Mouse (Mus musculus) gastrocnemius, postnatal 4 days (tissue): ENCODE results near the gene Osgep. TPM values are rescaled to one million over a fixed set of nuclear protein-coding genes. Genes with fewer than 3 reads are reported as not detected.
A peak's percentile ranks its signal among the peaks of the same experiment; 100 is the strongest.
"Not testable (repeated sequence)": the region's sequence is repeated elsewhere in the genome, so short reads cannot be mapped to it uniquely, and the experiment has no call there.

ENCODE experiments used
- DNase-seq, 2 experiments: peaks; one replicate each; pipeline ENCODE4 v3.0.0; 2021 to 2022; ENCODE audit warnings: low spot score in 2 of 2, mixed read lengths in 2 of 2
- long read RNA-seq, 2 experiments: library from polyadenylated mRNA; stranded (forward); transcript quantifications; one replicate each; pipeline ENCODE4 v2.0.0; 2021
- total RNA-seq, 2 experiments: library from RNA; stranded (reverse); gene quantifications; 2 replicates each; pipeline ENCODE4 v1.2.3; 2021

The Osgep gene
- total RNA-seq, result 10 to 100 TPM; 48.6 to 52.2 TPM
- long read RNA-seq, experiment 1, transcript Osgep-202 (11 exons, 3,388 nt), result major isoform, 64 of 80 reads
- long read RNA-seq, experiment 1, partial matches to known transcripts, result 5 of 80 reads
- long read RNA-seq, experiment 1, other reads (novel, unspliced or antisense), result 9 of 80 reads
- long read RNA-seq, experiment 2, transcript Osgep-202 (11 exons, 3,388 nt), result major isoform, 67 of 83 reads
- long read RNA-seq, experiment 2, partial matches to known transcripts, result 5 of 83 reads
- long read RNA-seq, experiment 2, other reads (novel, unspliced or antisense), result 9 of 83 reads

DNA sequence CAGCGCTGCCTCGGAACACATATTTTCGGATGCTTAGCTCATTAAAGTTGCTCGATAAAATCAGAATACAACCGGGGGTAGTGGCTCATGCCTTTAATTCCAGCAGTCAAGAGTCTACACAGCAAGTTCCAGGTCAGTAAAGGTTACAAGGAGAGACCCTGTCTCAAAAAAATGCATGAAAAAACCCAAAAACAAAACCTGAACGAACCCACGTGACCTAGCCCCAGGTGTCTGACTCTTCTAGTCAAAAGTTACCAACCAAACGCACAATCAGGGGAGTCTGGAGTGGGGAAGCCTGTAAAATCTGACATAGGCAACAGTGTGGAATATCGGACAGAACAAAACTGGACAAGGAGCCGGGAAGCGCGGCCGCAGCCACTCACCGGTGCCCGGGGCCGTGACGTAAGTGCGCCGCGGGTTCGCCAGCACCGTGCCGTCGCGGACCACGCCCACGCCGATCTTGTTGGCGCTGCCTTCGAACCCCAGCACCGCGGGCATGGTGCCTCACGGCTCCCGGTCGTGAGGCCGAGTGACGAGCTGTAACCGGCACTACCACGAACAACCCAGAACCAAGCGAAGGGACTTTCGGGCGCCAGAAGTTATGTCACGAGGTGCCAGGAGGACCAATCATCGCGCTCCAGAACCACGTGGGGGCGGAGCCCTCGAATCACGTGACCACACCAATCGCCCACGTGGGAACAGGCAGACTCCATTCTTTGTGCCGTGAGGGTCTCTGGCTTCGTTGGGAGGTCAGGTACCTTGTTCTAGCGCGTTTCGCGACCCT, at the start of gene Osgep, which contains the start of gene Apex1:
TSS of gene Osgep (minus strand) at position 613 of the 784 bp plus-strand sequence.
TSS of gene Apex1 (plus strand) at position 688 of the 784 bp plus-strand sequence.
- DNase-seq, result peak; percentile 91 to 96

DNA sequence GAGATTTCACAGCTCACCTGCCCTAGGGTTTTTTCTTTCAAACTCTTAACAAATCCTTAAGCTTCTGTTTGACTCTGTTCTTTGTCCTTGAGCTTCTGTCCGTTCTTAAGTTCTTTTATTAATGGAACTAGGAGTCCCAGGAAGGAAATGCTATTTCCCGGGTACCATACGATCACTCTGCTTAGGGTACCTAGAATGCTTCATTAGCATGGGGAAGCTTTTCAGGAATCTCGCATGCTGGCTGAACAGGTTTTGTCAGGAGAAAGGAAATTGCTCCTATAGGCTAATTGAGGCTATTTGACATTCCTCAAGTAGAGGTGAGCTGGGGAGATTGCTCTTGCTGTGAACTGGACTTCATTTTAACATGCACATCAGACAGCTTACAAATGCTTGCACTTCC, 49.0 kb upstream of the Osgep start:
- no peak for DNase-seq

DNA sequence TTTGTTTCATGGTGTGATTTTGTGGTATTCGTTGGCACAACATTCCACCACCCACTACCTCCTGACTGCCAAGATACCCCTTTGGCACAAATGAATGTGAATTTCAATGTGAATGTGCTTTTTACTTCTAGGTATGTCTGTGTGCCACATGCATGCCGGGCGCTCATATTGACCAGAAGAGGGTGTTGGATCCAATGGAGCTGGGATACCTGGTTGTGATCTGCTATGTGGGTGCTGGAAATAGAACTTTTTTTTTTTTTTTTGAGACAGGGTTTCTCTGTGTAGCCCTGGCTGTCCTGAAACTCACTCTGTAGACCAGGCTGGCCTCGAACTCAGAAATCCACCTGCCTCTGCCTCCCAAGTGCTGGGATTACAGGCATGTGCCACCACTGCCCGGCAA, 48.4 kb upstream of the Osgep start:
- DNase-seq, result not testable (repeated sequence)

DNA sequence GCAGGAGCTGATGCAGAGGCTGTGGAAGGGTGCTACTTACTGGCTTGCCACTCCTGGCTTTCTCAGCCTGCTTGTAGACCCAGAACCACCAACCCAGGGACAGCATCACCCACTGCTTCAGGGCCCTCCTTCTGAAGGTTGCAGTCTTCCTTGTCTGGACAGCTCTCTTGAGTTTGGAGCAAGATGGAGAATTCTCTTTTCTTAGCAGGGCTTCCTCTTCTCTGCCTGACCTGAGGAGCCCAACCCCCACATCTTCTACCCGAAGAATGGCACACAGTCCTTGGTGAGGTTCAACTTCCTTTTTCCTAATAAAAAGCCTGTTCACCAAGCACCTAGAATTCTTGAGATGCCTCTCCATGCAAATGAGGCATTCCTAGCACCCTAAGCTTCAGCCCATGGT, 46.1 kb upstream of the Osgep start:
- DNase-seq, result no peak

DNA sequence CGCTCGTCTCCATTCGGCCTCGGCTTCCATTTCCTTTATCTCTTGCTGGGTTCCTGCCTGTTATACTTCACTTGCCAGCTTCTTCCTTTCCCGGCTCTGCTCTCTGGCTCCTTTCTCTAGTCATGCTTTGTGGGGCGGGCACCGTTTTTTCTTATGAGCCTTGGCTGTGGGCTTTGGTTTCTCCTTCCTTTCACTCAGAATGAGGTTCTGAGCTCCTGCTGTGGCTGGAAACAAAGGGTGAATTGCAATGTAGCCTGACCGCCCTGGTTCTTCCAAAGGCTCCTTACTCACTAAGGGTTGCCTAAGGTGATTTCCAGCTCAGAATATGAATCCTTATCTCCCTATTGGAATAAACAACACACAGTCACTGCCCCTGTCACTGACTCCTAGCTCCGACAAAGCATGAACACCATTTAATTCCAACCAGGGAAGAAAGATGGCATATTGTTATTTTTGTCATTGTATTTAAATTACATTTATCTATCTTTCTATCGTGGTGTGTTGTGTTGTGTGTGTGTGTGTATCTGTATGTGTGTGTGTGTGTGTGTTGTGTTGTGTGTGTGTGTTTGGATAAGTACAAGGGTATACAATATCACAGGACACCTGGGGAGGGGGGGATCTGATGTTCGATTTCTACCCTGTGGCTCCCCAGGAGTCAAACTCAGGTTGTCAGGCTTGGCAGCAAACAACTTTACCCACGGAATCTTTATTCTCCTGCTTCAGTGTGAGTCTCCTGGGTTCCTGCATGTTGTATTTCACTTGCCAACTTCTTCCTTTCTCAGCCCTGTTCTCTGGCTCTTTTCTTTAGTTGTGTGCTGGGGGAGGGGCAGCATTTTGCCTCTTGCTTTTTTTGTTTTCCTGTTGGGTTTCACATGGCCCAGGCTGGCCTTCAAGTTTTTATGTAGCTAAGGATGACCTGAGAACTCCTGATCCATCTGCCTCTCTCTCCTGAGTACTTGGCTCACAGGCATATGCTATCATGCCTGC, 45.2 kb upstream of the Osgep start:
- no peak for DNase-seq

DNA sequence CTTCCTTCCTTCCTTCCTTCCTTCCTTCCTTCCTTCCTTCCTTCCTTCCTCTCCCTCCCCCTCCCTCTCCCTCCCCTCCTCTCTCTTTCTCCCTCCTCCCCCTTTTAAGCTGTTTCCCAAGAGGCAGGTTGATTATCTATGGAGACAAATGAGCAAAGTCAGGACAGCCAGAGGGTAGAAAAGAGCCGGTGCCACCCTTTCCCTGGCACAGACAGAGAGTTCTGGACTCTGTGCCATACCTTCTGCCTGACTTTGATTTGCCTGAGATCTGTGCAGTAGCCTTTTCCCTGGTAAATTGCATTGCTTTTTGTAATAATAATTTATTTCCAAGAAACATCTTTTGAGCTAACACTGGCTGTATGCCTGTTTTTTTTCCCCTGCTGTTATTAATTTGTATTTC, 44.3 kb upstream of the Osgep start:
- DNase-seq, result no peak

DNA sequence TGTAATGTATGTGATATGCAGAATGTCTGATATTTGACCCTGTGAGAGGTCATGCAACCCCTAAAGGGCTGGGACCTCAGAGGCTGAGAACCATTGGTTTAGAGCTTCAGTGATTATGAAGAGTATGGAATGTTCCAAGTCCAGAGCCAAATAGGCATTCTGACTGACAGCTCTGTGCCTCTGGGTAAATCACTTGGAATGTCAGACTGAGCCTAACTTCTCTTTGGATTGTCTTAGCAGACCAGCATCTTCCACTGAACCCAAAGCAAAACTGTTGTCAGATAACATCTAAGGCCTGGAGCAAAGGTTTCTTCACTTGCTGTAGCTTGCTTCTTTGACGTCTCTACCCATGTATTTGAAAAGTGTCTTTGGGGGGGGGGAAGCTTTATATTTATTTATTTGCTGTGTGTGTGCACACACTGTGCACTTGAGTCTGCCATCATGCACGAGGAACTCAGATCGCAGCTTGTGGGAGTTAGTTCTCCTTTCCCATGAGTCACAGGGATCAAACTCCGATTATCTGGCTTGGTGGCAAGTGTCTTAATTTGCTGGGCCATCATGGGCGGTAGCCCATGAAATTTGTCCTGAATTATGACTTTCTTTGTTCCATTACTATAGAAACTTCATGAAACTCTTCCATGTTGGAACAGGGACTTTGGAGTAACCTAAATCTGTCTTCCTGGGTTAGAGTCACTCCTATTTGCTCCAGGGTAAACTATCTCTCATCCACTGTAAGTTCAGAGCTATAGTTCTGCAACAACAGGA, 43.7 kb upstream of the Osgep start:
- no peak for DNase-seq

DNA sequence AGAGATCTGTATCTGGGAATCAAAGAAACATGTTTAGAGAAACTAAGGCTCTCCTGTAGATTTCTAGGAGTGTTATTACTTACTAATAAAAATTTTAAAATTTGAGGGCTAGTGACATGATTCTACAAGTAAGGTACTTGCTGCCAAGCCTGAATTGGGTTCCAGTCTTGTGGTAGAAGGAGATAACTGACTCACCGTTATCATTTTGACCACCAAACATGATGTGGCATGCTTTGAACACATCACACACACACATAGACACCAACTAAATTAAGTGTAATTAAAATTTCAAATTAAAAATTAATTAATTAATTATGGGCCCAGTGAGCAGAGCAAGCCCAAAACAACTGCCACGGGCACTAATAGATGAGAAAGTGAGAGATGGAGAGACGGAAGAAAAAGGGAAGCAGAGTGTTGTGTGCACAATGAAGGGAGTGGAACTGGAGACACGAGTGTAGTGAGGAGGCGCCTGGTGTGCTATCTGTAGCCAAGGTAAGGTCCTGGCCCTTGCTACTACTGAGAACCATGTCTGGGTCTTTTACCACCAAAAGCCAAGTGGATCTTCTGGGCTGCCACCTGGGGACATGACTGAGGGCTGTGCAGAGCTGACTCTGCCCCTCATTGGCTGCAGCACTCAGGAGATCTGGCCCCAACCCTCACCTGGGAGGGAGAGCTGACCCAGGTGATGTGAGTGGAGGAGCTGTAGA, 33.7 kb upstream of the Osgep start:
- DNase-seq, result not testable (repeated sequence)

DNA sequence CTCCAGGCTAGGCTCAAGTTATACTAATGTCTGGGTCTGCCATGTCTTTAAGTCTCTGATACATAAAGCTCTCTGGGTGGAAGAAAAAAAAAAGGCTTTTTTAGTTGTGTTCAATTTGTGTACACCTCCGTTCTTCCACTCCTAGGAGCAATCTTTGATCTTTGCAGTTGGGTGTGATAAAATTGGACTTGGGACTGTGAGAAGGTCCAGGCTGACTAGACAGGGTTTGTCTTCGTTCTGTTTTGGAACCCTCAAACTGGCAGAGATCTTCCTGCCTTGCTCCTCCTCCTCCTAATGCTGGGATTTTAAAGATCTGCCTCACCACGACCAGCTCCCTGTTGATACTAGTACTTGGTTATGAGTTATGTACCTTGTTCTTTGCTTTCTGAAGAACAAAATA, 32.5 kb upstream of the Osgep start:
- DNase-seq, result not testable (repeated sequence)

DNA sequence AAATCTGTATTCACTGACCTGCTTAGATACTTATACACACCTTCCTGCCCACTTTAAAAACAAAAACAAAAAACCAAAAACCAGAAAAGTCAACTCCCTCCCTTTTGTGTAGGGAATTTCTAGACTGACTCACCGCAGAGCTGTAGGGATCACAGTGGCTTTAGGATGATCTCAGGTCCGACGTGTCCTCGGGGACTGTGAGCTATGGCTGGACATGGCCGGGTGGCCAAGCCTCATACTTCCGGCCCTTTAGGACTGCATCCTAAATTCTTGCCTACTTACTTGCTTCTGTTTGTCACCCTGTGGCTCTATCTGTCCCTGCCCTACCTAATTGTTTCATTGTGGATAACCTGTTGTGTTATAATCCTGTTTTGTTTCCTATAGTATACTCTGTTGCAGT, 32.0 kb upstream of the Osgep start:
- not testable (repeated sequence) for DNase-seq

DNA sequence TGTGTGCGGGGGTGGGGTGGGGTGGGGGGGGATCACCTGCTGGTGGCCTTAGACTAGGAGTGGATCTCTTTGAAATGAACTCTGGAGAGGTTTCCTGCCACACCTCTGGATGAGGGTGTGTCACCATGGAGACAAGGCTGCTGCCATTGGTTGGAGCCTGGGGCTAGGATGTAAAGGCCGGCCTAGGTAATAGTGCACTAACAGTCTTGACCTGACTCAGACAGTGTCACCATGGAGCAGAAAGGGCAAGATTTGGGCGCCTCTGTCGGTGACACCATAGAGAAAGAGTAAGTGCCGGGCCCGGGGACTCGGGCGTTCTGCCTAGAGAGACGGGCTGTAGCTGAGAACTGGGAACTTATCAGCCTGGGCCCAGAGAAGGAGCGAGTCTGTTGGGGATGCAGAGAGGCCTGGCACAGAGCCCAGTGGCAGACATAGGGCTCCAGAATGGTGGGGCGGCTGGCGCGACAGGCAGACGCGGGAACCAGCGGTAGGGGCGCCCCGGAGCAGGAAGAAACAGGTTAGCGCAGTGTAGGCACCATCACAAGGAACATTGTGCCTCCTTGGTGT, 31.3 kb upstream of the Osgep start, which contains the start of gene Pnp2:
TSS of gene Pnp2 (plus strand) at position 51 of the 567 bp plus-strand sequence.
- DNase-seq, result peak in 1 of 2 experiments; percentile 40

DNA sequence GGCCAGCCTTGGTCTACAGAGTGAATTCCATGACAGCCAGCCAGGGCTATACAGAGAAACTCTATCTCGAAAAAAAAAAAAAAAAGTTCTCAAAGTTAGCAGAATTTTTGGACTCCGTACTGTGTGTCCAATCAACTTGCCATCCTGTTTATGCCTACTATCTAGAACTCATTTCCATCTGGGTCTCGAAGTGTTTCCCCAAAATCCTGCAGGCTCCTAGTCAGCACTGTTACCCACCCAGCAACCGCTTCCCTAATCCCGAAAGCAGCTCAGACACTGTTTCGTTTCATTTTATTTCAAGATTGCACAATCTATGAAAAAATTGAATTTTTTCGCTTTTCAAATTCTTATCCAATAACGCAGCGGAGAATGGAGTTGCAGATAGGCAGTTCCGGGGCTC, 30.8 kb upstream of the Osgep start:
- DNase-seq, result no peak

DNA sequence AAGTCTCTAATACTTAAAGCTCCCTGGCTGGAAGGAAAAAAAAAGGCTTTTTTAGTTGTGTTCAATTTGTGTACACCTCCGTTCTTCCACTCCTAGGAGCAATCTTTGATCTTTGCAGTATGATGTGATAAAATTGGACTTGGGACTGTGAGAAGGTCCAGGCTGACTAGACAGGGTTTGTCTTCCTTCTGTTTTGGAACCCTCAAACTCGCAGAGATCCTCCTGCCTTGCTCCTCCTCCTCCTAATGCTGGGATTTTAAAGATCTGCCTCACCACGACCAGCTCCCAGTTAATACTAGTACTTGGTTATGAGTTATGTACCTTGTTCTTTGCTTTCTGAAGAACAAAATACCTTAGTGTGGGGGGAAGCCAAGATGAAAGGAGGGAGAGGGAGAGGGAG, 20.8 kb upstream of the Osgep start:
- DNase-seq, result not testable (repeated sequence)

DNA sequence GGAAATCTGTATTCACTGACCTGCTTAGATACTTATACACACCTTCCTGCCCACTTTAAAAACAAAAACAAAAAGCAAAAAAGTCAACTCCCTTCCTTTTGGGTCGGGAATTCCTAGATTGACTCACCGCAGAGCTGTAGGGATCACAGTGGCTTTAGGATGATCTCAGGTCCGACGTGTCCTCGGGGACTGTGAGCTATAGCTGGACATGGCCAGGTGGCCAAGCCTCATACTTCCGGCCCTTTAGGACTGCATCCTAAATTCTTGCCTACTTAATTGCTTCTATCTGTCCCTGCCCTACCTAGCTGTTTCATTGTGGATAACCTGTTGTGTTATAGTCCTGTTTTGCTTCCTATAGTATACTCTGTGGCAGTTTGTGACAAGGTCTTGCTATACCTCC, 20.4 kb upstream of the Osgep start:
- DNase-seq, result not testable (repeated sequence)

DNA sequence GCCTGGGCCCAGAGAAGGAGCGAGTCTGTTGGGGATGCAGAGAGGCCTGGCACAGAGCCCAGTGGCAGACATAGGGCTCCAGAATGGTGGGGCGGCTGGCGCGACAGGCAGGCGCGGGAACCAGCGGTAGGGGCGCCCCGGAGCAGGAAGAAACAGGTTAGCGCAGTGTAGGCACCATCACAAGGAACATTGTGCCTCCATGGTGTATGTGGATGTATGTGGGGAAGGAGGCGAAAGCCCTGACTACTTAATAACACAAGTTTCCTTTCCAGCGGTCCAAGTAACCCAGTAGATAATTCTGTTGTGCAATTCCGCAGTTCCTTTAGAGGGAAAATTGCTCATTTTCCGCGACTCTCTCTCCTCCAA, 20.0 kb upstream of the Osgep start:
- DNase-seq, result not testable (repeated sequence)

DNA sequence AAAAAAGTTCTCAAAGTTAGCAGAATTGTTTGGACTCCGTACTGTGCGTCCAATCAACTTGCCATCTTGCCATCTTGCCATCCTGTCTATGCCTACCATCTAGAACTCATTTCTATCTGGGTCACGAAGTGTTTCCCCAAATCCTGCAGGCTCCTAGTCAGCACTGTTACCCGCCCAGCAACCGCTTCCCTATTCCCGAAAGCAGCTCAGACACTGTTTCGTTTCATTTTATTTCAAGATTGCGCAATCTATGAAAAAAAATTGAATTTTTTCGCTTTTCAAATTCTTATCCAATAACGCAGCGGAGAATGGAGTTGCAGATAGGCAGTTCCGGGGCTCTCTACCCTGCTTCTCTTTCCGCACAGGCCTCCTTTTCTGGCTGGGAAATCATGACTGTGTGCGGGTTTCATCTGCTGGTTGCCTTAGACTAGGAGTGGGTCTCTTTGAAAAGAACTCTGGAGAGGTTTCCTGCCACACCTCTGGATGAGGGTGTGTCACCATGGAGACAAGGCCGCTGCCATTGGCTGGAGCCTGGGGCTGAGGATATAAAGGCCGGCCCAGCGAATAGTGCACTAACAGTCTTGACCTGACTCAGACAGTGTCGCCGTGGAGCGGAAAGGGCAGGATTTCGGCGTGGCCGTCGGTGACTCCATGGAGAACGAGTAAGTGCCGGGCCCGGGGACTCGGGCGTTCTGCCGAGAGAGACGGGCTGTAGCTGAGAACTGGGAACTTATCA, 19.4 kb upstream of the Osgep start, which contains the start of gene Gm49342:
TSS of gene Gm49342 (plus strand) at position 586 of the 736 bp plus-strand sequence.
- DNase-seq, result peak; percentile 91 to 95

DNA sequence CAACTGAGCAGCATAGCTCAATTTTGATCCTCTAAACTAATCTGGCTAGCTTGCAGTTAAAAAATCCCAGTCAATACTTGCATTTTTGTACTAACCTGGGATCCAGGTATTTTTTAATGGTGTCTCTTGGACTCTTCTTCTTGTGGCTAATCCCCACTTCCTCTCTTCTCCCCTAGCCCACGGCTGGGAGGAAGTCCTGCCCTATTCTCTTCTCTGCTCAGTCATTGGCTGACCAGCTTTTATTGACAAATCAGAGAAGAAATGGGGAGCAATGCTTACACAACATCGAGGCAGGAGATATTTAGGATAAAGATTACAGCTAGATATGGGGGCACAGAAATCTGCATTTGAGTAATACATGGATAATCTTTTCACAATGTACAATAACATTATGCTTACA, 14.2 kb upstream of the Osgep start:
- no peak for DNase-seq

DNA sequence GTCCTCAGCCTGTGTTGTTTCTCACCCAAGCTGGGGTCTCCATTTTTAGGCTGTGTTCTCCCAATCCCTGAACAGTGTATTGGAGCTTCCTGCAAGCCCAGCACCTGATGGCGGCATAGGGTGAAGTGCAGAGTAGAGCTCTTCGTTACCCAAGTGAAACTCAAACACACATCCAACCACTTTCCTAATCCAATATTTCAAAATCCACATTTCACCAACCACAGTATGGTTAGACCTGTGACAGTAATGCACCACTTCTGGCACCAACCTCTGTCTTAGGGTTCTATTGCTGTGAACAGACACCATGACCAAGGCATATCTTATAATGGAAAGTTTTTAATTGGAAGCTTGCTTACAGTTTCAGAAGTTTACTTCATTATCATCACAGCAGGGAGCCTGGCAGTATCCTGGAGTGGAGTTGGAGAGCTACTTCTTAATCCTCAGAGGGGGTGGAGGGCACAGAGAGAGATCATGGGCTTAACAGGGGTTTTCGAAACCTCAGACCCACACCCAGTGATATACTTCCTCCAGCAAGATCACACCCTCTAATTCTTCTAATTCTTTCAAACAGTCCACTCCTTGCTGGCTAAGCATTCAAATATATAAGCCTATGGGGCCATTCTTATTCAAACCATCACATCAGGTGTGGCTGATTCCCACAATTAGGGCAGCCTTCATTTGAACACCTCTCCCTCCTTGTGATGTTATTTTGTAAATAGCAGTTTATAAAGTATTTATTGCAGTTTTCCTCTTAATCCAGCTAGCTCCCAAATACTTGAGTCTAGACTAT, 13.6 kb upstream of the Osgep start:
- no peak for DNase-seq
